Mouse (Mus musculus) E14TG2a.4 (cell line): Measurements from ENCODE around the gene Ccdc180.

Experiments
- CTCF ChIP-seq: conservative IDR thresholded peaks from 2 replicates; pipeline ENCODE4 v1.5.1; 2014; ENCODE audit warnings: low read length
- NANOG ChIP-seq: IDR thresholded peaks from 2 replicates; pipeline ENCODE4 v1.6.1; 2014; ENCODE audit warnings: borderline replicate concordance, low read length, mixed read lengths
- POU5F1 ChIP-seq: IDR thresholded peaks from 2 replicates; pipeline ENCODE4 v1.6.1; 2014; ENCODE audit warnings: low read length, borderline replicate concordance

- no peak for TF ChIP-seq CTCF
- TF ChIP-seq POU5F1: no peak
- TF ChIP-seq NANOG: no peak
Measured at GRCm38 (mm10) chr4:45976931-45977667, 87.0 kb downstream of the Ccdc180 start.
